Mouse (Mus musculus): Measurements from ENCODE around the gene Kcnk16. TPM values are rescaled to one million over a fixed set of nuclear protein-coding genes. Genes with fewer than 3 reads are reported as not detected.

The Kcnk16 gene
- polyA plus RNA-seq, 1 experiment from 2014 or later, result not detected

DNA sequence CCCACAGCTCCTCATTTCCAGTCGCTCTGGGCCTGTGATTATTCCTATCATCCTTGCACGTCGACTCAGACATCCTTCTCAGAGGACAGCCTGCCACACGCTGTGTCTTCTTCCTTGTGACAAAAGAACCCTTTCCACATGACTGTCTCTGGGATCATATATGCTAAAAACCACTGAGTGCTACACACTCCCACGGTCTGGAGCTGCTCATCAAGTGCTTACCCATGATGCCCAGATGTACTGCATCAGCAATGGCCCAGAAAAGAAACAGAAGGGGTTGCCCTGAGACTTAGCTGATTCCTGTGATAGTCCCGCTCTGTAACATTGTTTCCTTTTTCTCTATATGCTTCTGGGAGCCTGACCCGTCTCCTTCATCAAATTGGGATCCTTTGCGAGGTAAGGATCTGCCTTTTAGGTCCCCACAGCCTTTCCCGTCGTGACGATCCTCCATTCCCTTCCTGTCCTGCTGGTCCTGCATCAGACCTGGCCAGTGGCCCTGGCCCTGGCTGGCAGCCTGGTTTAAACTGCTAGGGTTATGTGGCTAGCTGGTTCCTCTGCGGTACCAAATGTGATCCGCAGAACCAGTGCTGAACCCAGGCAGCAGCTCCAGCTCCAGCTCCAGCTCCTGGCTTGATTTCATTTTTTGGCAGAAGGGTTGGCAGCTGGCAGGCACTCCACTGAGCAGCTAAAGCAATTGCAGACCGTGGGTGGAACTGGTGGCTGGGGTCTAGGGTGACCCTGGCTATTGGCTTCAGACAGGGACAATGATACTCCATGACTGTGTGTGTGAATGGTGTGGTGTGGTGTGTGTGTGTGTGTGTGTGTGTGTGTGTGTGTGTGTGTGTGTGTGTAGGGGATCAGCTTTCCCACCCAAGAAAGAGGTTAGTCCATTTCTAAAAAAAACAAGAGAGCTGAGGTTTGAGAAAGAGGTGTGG is 18.5 kb downstream of the Kcnk16 start:
- Histone ChIP-seq H3K4me3 (no peak overlapping the region), H3K4me1 (peaks cover 14% of the 10 kb centered on the region), H3K36me3 (no peaks in the 10 kb centered on the region), H3K27me3 (ENCODE audit: low read depth, poor library complexity, severe bottlenecking) (no peaks in the 10 kb centered on the region), H3K27ac (replicated peaks) (peak overlapping the region; percentile 46), H3K9me3 (replicated peaks) (no peaks in the 10 kb centered on the region)
- DNase-seq (ENCODE audit: low spot score), result no peak
- WGBS, result 73% methylated on average over 14 of the region's 14 CpGs

DNA sequence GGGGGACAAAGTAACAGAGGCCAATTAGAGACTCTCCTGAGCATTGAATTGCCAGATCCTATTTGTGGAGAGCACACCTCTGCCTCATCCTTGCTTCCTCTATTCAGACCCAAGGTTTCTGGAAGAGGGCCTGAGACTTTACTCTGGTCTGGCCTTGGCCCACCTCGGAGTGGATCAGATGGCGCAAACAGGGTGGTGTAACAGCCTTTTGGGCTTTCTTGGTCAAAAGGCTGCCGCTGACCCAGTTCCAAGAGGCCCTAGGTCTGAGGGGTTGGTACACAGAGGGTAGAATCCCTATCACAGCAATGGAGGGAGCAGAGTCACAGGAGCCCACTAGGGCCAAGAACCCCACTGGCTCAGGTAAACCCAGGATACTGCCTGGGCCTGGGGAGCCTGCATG is 21.0 kb downstream of the Kcnk16 start:
- H3K27me3 ChIP-seq (ENCODE audit: low read depth, poor library complexity, severe bottlenecking), result no peaks in the 10 kb centered on the region
- H3K4me1 ChIP-seq, result peaks cover 14% of the 10 kb centered on the region
- H3K9me3 ChIP-seq (replicated peaks), result no peaks in the 10 kb centered on the region
- H3K4me3 ChIP-seq, result no peak overlapping the region
- WGBS, result 88% methylated on average over 3 of the region's 3 CpGs
- H3K27ac ChIP-seq (replicated peaks), result no peak overlapping the region; the same call in 1 of the 2 replicates
- no peak for DNase-seq (ENCODE audit: low spot score)
- H3K36me3 ChIP-seq, result no peaks in the 10 kb centered on the region

- H3K27me3 ChIP-seq (ENCODE audit: low read depth, poor library complexity, severe bottlenecking), result no peaks in the 10 kb centered on the region
- DNase-seq (ENCODE audit: low spot score), result no peak
- H3K4me1 ChIP-seq, result peaks cover 18% of the 10 kb centered on the region
- H3K36me3 ChIP-seq, result no peaks in the 10 kb centered on the region
- H3K27ac ChIP-seq (replicated peaks), result 0 out of 2 replicates have a peak overlapping the region, but pooled peaks have one; percentile 23
- 78% methylated on average over 11 of the region's 11 CpGs for WGBS
- no peak overlapping the region for H3K4me3 ChIP-seq
- H3K9me3 ChIP-seq (replicated peaks), result no peaks in the 10 kb centered on the region
Observed at GRCm38 (mm10) chr14:20246811-20247266, 22.2 kb downstream of the Kcnk16 start.

GRCm38 (mm10) chr14:20245861-20246260 is 23.1 kb downstream of the Kcnk16 start:
- WGBS, result 85% methylated on average over 5 of the region's 5 CpGs

DNA sequence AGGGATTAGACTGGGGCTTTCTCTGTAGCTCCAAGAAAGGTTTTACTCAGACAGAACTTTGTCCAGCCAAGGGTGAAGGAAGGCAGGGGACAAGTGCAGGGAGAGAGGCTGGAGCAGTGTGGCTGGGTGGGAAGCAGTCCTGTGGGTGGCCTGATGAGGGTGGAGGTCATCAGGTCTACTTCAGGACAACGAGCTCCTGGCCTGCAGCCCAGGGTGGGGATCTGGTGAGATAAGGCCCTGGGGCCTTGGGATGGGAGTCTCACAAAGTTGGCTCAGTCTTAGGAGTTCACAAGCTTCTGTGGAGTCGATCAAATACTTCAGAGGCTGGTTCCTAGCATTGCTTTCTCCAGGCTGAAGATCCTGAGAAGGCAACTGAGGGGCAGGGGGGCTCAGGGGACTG is 23.7 kb downstream of the Kcnk16 start:
- no peak for DNase-seq (ENCODE audit: low spot score)
- Histone ChIP-seq H3K4me1 (peaks cover 14% of the 10 kb centered on the region), H3K36me3 (no peaks in the 10 kb centered on the region), H3K27me3 (ENCODE audit: low read depth, poor library complexity, severe bottlenecking) (no peaks in the 10 kb centered on the region), H3K27ac (replicated peaks) (no peak overlapping the region), H3K9me3 (replicated peaks) (no peaks in the 10 kb centered on the region), H3K4me3 (no peak overlapping the region)
- 82% methylated on average over 2 of the region's 2 CpGs for WGBS

More at GRCm38 (mm10) chr14:20245861-20246260, 23.1 kb downstream of the Kcnk16 start:
- Histone ChIP-seq H3K4me3 (no peak overlapping the region), H3K27ac (replicated peaks) (no peak overlapping the region), H3K4me1 (peaks cover 18% of the 10 kb centered on the region), H3K36me3 (no peaks in the 10 kb centered on the region), H3K27me3 (ENCODE audit: low read depth, poor library complexity, severe bottlenecking) (no peaks in the 10 kb centered on the region), H3K9me3 (replicated peaks) (no peaks in the 10 kb centered on the region)
- no peak for DNase-seq (ENCODE audit: low spot score)

GRCm38 (mm10) chr14:20243158-20243557 is 25.8 kb downstream of the Kcnk16 start:
- Histone ChIP-seq H3K9me3 (replicated peaks) (no peaks in the 10 kb centered on the region), H3K27ac (replicated peaks) (no peak overlapping the region), H3K4me1 (peaks cover 7% of the 10 kb centered on the region; the same call in 1 of the 2 replicates), H3K27me3 (ENCODE audit: low read depth, poor library complexity, severe bottlenecking) (no peaks in the 10 kb centered on the region), H3K36me3 (no peaks in the 10 kb centered on the region), H3K4me3 (no peak overlapping the region)
- DNase-seq (ENCODE audit: low spot score), result no peak
- 78% methylated on average over 3 of the region's 3 CpGs for WGBS

DNA sequence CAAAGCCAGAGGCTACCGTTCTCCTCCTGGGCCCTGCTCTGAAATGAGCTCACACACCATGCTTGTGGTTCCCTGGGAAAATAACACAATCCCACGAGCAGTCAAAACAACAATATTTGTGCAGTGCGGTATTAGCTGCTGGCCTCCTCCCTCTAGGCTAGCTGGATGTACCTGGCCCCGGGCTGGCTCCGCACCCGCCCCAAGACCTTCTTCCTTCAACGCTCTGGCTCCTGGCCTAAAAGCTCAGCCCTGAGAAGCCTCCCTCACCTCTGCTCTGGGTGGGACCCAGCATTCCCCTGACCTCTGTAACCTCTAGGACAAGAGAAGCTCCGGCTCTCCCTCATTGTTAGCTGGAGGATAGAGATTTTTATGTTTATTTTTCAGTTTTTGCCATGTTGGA is 26.5 kb downstream of the Kcnk16 start:
- WGBS, result 81% methylated on average over 8 of the region's 8 CpGs
- no peak overlapping the region for H3K27ac ChIP-seq (replicated peaks)
- no peak for DNase-seq (ENCODE audit: low spot score)
- H3K36me3 ChIP-seq, result no peaks in the 10 kb centered on the region
- H3K9me3 ChIP-seq (replicated peaks), result no peaks in the 10 kb centered on the region
- H3K27me3 ChIP-seq (ENCODE audit: low read depth, poor library complexity, severe bottlenecking), result no peaks in the 10 kb centered on the region
- H3K4me3 ChIP-seq, result no peak overlapping the region
- peaks cover 7% of the 10 kb centered on the region; the same call in 1 of the 2 replicates for H3K4me1 ChIP-seq

DNA sequence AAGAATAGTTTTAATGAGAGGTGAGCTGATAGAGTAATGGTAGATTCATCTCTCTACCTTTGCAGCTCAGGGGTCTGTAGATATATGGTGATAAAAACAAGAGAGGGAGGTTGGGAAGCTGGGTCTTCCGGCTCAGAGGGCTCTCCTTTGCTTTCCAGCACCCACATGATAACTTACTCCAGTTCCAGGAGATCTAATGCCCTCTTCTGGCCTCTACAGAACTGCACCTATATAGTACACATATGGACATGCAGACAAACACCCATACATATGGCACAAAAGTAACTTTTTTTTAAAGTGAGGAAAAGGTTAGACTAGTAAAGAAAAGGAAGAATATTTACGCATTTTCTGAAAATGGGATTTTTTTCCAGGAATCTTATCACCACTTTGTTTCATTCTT is 34.6 kb downstream of the Kcnk16 start:
- 90% methylated on average over 2 of the region's 2 CpGs for WGBS
- Histone ChIP-seq H3K27ac (replicated peaks) (no peak overlapping the region), H3K27me3 (ENCODE audit: low read depth, poor library complexity, severe bottlenecking) (0 out of 2 replicates have a peak, but pooled peaks cover 3% of the 10 kb centered on the region)

GRCm38 (mm10) chr14:20233016-20233980 is 35.7 kb downstream of the Kcnk16 start:
- no peak for DNase-seq (ENCODE audit: low spot score)
- Histone ChIP-seq H3K4me3 (no peak overlapping the region), H3K4me1 (peaks cover 6% of the 10 kb centered on the region; the same call in 1 of the 2 replicates), H3K9me3 (replicated peaks) (no peaks in the 10 kb centered on the region), H3K27me3 (ENCODE audit: low read depth, poor library complexity, severe bottlenecking) (peaks cover 10% of the 10 kb centered on the region), H3K27ac (replicated peaks) (peak overlapping the region; percentile 9; the same call in 1 of the 2 replicates), H3K36me3 (no peaks in the 10 kb centered on the region)
- WGBS, result 83% methylated on average over 11 of the region's 11 CpGs

More for the DNA sequence above, 34.6 kb downstream of the Kcnk16 start:
- H3K4me3 ChIP-seq, result no peak overlapping the region
- H3K36me3 ChIP-seq, result no peaks in the 10 kb centered on the region
- peaks cover 4% of the 10 kb centered on the region; the same call in 1 of the 2 replicates for H3K4me1 ChIP-seq
- no peaks in the 10 kb centered on the region for H3K9me3 ChIP-seq (replicated peaks)
- no peak for DNase-seq (ENCODE audit: low spot score)

DNA sequence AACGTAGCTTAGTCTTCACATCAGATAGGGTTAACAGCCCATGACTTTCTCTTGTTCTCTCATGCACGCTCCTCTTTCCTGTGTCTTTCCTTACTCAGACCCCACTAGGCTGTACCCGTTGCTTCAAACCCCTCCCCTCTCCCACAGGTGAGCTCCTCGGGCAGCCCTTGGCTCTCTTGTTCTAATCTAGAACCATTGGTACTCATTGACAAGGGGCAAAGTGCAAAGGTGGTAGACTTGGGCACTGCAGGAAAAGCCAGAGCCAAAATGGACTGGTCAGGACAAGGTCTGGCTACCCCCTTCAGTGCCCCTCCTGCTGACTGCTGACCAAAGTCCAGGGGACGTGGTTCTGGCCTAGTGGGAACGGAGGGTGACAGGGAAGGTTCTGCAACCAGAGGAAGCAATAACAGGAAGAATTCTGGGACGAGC is 38.9 kb downstream of the Kcnk16 start:
- DNase-seq (ENCODE audit: low spot score), result no peak
- H3K27ac ChIP-seq (replicated peaks), result no peak overlapping the region
- H3K36me3 ChIP-seq, result no peaks in the 10 kb centered on the region
- H3K27me3 ChIP-seq (ENCODE audit: low read depth, poor library complexity, severe bottlenecking), result peaks cover 27% of the 10 kb centered on the region
- 75% methylated on average over 7 of the region's 7 CpGs for WGBS
- peaks cover 28% of the 10 kb centered on the region for H3K4me1 ChIP-seq
- no peak overlapping the region for H3K4me3 ChIP-seq
- H3K9me3 ChIP-seq (replicated peaks), result no peaks in the 10 kb centered on the region

- H3K27me3 ChIP-seq (ENCODE audit: low read depth, poor library complexity, severe bottlenecking), result peaks cover 29% of the 10 kb centered on the region
- no peaks in the 10 kb centered on the region for H3K36me3 ChIP-seq
- H3K27ac ChIP-seq (replicated peaks), result peak overlapping the region; percentile 66
- peaks cover 31% of the 10 kb centered on the region for H3K4me1 ChIP-seq
- no peak overlapping the region for H3K4me3 ChIP-seq
- no peaks in the 10 kb centered on the region for H3K9me3 ChIP-seq (replicated peaks)
- DNase-seq (ENCODE audit: low spot score), result no peak
- WGBS, result 89% methylated on average over 6 of the region's 6 CpGs
Observed at GRCm38 (mm10) chr14:20229437-20229836, 39.6 kb downstream of the Kcnk16 start.

DNA sequence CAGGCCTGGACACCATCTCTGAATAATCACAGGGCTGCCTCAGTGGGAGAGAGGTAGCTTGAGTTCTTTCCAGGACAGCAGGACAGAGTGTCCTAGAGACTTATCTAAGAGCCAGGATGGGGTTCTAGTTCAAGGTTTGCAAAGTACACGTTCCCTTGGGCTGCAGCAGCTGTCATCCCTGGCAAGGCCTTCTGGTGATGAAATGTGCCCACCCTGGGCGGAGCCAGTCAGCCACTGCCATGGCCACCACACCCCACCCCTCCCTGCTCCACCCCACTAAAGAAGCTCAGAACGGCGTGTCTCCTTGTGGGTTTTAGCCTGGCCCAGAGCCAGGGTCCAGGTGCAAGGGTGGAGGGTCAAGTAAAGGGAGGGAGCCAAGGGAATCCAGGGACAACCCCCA is 40.7 kb downstream of the Kcnk16 start:
- Histone ChIP-seq H3K9me3 (replicated peaks) (no peaks in the 10 kb centered on the region), H3K4me3 (no peak overlapping the region), H3K36me3 (no peaks in the 10 kb centered on the region), H3K27me3 (ENCODE audit: low read depth, poor library complexity, severe bottlenecking) (peaks cover 40% of the 10 kb centered on the region), H3K27ac (replicated peaks) (peak overlapping the region; percentile 55), H3K4me1 (peaks cover 37% of the 10 kb centered on the region)
- no peak for DNase-seq (ENCODE audit: low spot score)
- 84% methylated on average over 4 of the region's 4 CpGs for WGBS
